Mouse (Mus musculus) kidney, embryonic 14.5 days (tissue): ENCODE data around the gene Ajm1. TPM values are rescaled to one million over a fixed set of nuclear protein-coding genes. Genes with fewer than 3 reads are reported as not detected.
"Not testable (repeated sequence)": the region's sequence is repeated elsewhere in the genome, so short reads cannot be mapped to it uniquely, and the experiment has no call there.

Experiments used
- ATAC-seq: fragments of 200-750 bp; cut with Nextera tagmentation; 2 replicates; pipeline ENCODE4 v1.8.0; 2017; ENCODE audit warnings: moderate number of reproducible peaks, mild to moderate bottlenecking, moderate TSS enrichment, moderate library complexity; ENCODE audit not compliant: low FRiP score, low TSS enrichment
- H3K27ac ChIP-seq: fragments of 300-500 bp; sonication (generic); 2 replicates; pipeline ENCODE4 v1.5.1; 2014; ENCODE audit warnings: low read depth, mild to moderate bottlenecking, low read length, moderate library complexity, mixed read lengths
- H3K27me3 ChIP-seq: fragments of 300-500 bp; sonication (generic); 2 replicates; pipeline ENCODE4 v1.6.1; 2014; ENCODE audit warnings: mild to moderate bottlenecking, low read length; ENCODE audit not compliant: control insufficient read depth, insufficient read depth
- H3K36me3 ChIP-seq: fragments of 300-500 bp; sonication (generic); 2 replicates; pipeline ENCODE4 v1.6.1; 2014; ENCODE audit warnings: low read length, mixed read lengths; ENCODE audit not compliant: control insufficient read depth, insufficient read depth
- H3K4me1 ChIP-seq: fragments of 300-500 bp; sonication (generic); 2 replicates; pipeline ENCODE4 v1.6.1; 2014; ENCODE audit warnings: low read length, mixed read lengths; ENCODE audit not compliant: control insufficient read depth, insufficient read depth
- H3K4me2 ChIP-seq: fragments of 300-500 bp; sonication (generic); replicated peaks from 2 replicates; pipeline ENCODE4 v1.6.1; 2014; ENCODE audit warnings: low read depth, mild to moderate bottlenecking, low read length
- H3K4me3 ChIP-seq: fragments of 300-500 bp; sonication (generic); 2 replicates; pipeline ENCODE4 v1.5.1; 2014; ENCODE audit warnings: mild to moderate bottlenecking, low read length
- H3K9ac ChIP-seq: fragments of 300-500 bp; sonication (generic); 2 replicates; pipeline ENCODE4 v1.6.1; 2014; ENCODE audit warnings: low read depth, mild to moderate bottlenecking, low read length, moderate library complexity
- H3K9me3 ChIP-seq: fragments of 300-500 bp; sonication (generic); 2 replicates; pipeline ENCODE4 v1.6.1; 2016; ENCODE audit warnings: low read length; ENCODE audit not compliant: control insufficient read depth
- WGBS: fragments of 180-500 bp; shearing (Covaris S2); extraction: QIAGEN DNeasy Blood & Tissue Kit; methylation state at CpG from one replicate; pipeline ENCODE4 v1.1.7; 2014; 5-methylcytosine and 5-hydroxymethylcytosine counted together
- polyA plus RNA-seq: library from polyadenylated mRNA; unstranded; fragments of >200 nt; fragmentation: Nextera tagmentation; extraction: Ambion mirVana; gene quantifications from 2 replicates; pipeline ENCODE4 v1.2.1, GENCODE M21; 2014

The Ajm1 gene
- polyA plus RNA-seq, 1 experiment from 2014 or later = 0.18 TPM

- 79% methylated on average over 8 of the region's 8 CpGs for WGBS
- Histone ChIP-seq H3K36me3 (peaks cover 55% of the 10 kb centered on the region), H3K4me1 (peaks cover 11% of the 10 kb centered on the region), H3K4me3 (no peak overlapping the region), H3K9me3 (no peaks in the 10 kb centered on the region), H3K27ac (no peak overlapping the region), H3K9ac (no peak overlapping the region), H3K4me2 (no peak overlapping the region), H3K27me3 (no peaks in the 10 kb centered on the region)
- ATAC-seq = no peak
Observed at GRCm38 (mm10) chr2:25560551-25560950, 21.0 kb downstream of the Ajm1 start.

GRCm38 (mm10) chr2:25558774-25559173 is 22.8 kb downstream of the Ajm1 start:
- peak overlapping the region; percentile 88 for H3K9ac ChIP-seq
- H3K4me1 ChIP-seq = peaks cover 11% of the 10 kb centered on the region
- H3K36me3 ChIP-seq = peaks cover 37% of the 10 kb centered on the region
- no peaks in the 10 kb centered on the region for H3K27me3 ChIP-seq
- peak overlapping the region; percentile 68 for H3K4me2 ChIP-seq
- ATAC-seq = no peak
- H3K9me3 ChIP-seq = no peaks in the 10 kb centered on the region
- peak overlapping the region; percentile 94 for H3K4me3 ChIP-seq
- WGBS = 73% methylated on average over 6 of the region's 6 CpGs
- H3K27ac ChIP-seq = no peak overlapping the region

GRCm38 (mm10) chr2:25557964-25558360 is 23.6 kb downstream of the Ajm1 start:
- 0% methylated on average over 24 of the region's 24 CpGs for WGBS
- H3K4me2 ChIP-seq = peak overlapping the region; percentile 68
- ATAC-seq = peak; percentile 47
- peak overlapping the region; percentile 88 for H3K9ac ChIP-seq
- H3K9me3 ChIP-seq = no peaks in the 10 kb centered on the region
- H3K27ac ChIP-seq = peak overlapping the region; percentile 60; the same call in 1 of the 2 replicates
- H3K27me3 ChIP-seq = no peaks in the 10 kb centered on the region
- peaks cover 30% of the 10 kb centered on the region for H3K36me3 ChIP-seq
- H3K4me1 ChIP-seq = peaks cover 11% of the 10 kb centered on the region
- H3K4me3 ChIP-seq = peak overlapping the region; percentile 94

GRCm38 (mm10) chr2:25557221-25557963 is 24.2 kb downstream of the Ajm1 start, which contains the start of gene Edf1:
TSS of gene Edf1 (plus strand) at chr2:25557847.
- H3K36me3 ChIP-seq = peaks cover 24% of the 10 kb centered on the region
- no peaks in the 10 kb centered on the region for H3K9me3 ChIP-seq
- no peaks in the 10 kb centered on the region for H3K27me3 ChIP-seq
- H3K9ac ChIP-seq = peak within 1 kb of the TSS; percentile 88
- peak within 1 kb of the TSS; percentile 94 for H3K4me3 ChIP-seq
- ATAC-seq = peak; percentile 97
- H3K4me1 ChIP-seq = peaks cover 11% of the 10 kb centered on the region
- H3K27ac ChIP-seq = peak within 1 kb of the TSS; percentile 60
- H3K4me2 ChIP-seq = peak within 1 kb of the TSS; percentile 68
- under 1% methylated on average over 61 of the region's 61 CpGs for WGBS

GRCm38 (mm10) chr2:25556296-25556695 is 25.3 kb downstream of the Ajm1 start:
- no peak overlapping the region for H3K9ac ChIP-seq
- WGBS = 46% methylated on average over 1 of the region's 1 CpGs
- peaks cover 13% of the 10 kb centered on the region for H3K36me3 ChIP-seq
- no peak overlapping the region for H3K4me2 ChIP-seq
- peaks cover 11% of the 10 kb centered on the region for H3K4me1 ChIP-seq
- no peak overlapping the region for H3K27ac ChIP-seq
- no peaks in the 10 kb centered on the region for H3K27me3 ChIP-seq
- no peak overlapping the region for H3K4me3 ChIP-seq
- H3K9me3 ChIP-seq = no peaks in the 10 kb centered on the region
- no peak for ATAC-seq

- H3K4me3 ChIP-seq, H3K27me3 ChIP-seq, H3K9me3 ChIP-seq, ATAC-seq, H3K27ac ChIP-seq, H3K36me3 ChIP-seq, H3K4me2 ChIP-seq, H3K9ac ChIP-seq: not testable (repeated sequence)
- 54% methylated on average over 2 of the region's 2 CpGs for WGBS
- peaks cover 11% of the 10 kb centered on the region for H3K4me1 ChIP-seq
Observed at GRCm38 (mm10) chr2:25555479-25555878, 26.1 kb downstream of the Ajm1 start.

GRCm38 (mm10) chr2:25553171-25553786 is 28.3 kb downstream of the Ajm1 start:
- H3K4me1 ChIP-seq, H3K36me3 ChIP-seq, H3K27me3 ChIP-seq, H3K4me3 ChIP-seq, H3K9ac ChIP-seq, H3K27ac ChIP-seq, H3K9me3 ChIP-seq, H3K4me2 ChIP-seq, ATAC-seq: not testable (repeated sequence)
- WGBS = 89% methylated on average over 4 of the region's 4 CpGs

GRCm38 (mm10) chr2:25551186-25551585 is 30.4 kb downstream of the Ajm1 start:
- no peak overlapping the region for H3K9ac ChIP-seq
- no peaks in the 10 kb centered on the region for H3K9me3 ChIP-seq
- no peak overlapping the region for H3K4me2 ChIP-seq
- no peak for ATAC-seq
- no peak overlapping the region for H3K27ac ChIP-seq
- no peaks in the 10 kb centered on the region for H3K36me3 ChIP-seq
- H3K4me3 ChIP-seq = no peak overlapping the region
- H3K4me1 ChIP-seq = no peaks in the 10 kb centered on the region
- H3K27me3 ChIP-seq = no peaks in the 10 kb centered on the region
- whole genome bisulfite sequencing = 35% methylated on average over 5 of the region's 5 CpGs
